In the genomic region with DNA sequence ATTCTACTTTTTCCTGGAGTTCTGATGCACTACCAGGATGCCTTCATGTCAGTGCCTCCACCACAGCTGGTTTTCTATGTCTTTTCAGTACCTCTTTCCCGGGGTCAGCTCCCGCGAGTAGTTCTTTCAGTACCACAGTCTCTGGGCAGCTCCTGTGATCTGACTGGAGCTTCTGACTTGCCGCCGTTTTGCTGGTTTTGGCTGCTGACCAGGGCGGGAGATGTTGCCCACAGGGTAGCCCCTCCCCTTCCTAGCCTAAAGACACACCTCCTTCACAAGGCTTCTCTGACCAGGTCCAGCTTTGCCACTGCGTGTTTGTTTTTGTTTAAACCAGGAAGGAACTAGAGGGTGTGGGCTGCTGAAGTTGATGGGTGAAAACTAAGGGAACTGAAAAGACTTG, we compare ENCODE assay signal across 8 mouse cellular contexts. TPM values are rescaled to one million over a fixed set of nuclear protein-coding genes. Genes with fewer than 3 reads are reported as not detected.
DNase-seq lines count a peak whose midpoint lies in the region; ATAC-seq and TF ChIP-seq lines count a peak whose summit lies in the region.

A gene (minus strand): TSS at position 175 of the 400 bp plus-strand sequence.

- TF ChIP-seq CTCF in gastrocnemius, adult 2 months (IDR thresholded peaks at IDR 0.05): no peak

- H3K36me3 ChIP-seq in forebrain, embryonic 15.5 days: no peaks in the 10 kb centered on the region
- H3K36me3 ChIP-seq in limb, embryonic 10.5 days: no peaks in the 10 kb centered on the region

- peak; percentile 17; the same call in 1 of the 2 replicates for ATAC-seq in forebrain, embryonic 15.5 days (replicated peaks)

- H3K4me2 ChIP-seq in forebrain, embryonic 15.5 days (replicated peaks): no peak within 1 kb of the TSS

- no peaks in the 10 kb centered on the region for H3K4me1 ChIP-seq in forebrain, embryonic 15.5 days
- H3K4me1 ChIP-seq in limb, embryonic 10.5 days: no peaks in the 10 kb centered on the region

- H3K27me3 ChIP-seq in forebrain, embryonic 15.5 days: no peaks in the 10 kb centered on the region
- no peaks in the 10 kb centered on the region for H3K27me3 ChIP-seq in limb, embryonic 10.5 days (ENCODE audit: low read depth, poor library complexity, severe bottlenecking)

- H3K27ac ChIP-seq in gastrocnemius, adult 2 months: no peak within 1 kb of the TSS
- H3K27ac ChIP-seq in forebrain, embryonic 15.5 days (replicated peaks): no peak within 1 kb of the TSS
- no peak within 1 kb of the TSS for H3K27ac ChIP-seq in limb, embryonic 10.5 days

- H3K4me3 ChIP-seq in gastrocnemius, adult 2 months: no peak within 1 kb of the TSS
- 0 out of 2 replicates have a peak within 1 kb of the TSS, but pooled peaks have one; percentile 3 for H3K4me3 ChIP-seq in forebrain, embryonic 15.5 days
- no peak within 1 kb of the TSS for H3K4me3 ChIP-seq in limb, embryonic 10.5 days

- no peaks in the 10 kb centered on the region for H3K9me3 ChIP-seq in forebrain, embryonic 15.5 days
- H3K9me3 ChIP-seq in limb, embryonic 10.5 days (replicated peaks): no peaks in the 10 kb centered on the region

- no peak within 1 kb of the TSS for H3K9ac ChIP-seq in forebrain, embryonic 15.5 days (replicated peaks)

- DNase-seq in gastrocnemius, adult 2 months: peak; percentile 22
- no peak for DNase-seq in gastrocnemius, adult 8-10 months (ENCODE audit: low spot score in 2 of 2)
- DNase-seq in WW6 (ENCODE audit: low read depth, low spot score): peak; percentile 28
- peak; percentile 70 for DNase-seq in limb, embryonic 10.5 days (ENCODE audit: low spot score)
- peak; percentile 68 for DNase-seq in neural tube, embryonic 10.5 days (ENCODE audit: extremely low spot score, low spot score)
- DNase-seq in left cerebral cortex, adult 9 months (ENCODE audit: low spot score in 2 of 2): no peak
- no peak for DNase-seq in urinary bladder, postnatal 25 days (ENCODE audit: low spot score)

- intact Hi-C loops in gastrocnemius, adult 2 months (cut with DNase I): no loop called here

- 0% methylated on average over 7 of the region's 7 CpGs for WGBS in forebrain, embryonic 15.5 days
- WGBS in limb, embryonic 10.5 days: under 1% methylated on average over 7 of the region's 7 CpGs

RNA-seq across cellular contexts. Expression of the gene that starts here (rescaled TPM):
- not detected for total RNA-seq in gastrocnemius, adult 2 months (2021)
- not detected for total RNA-seq in gastrocnemius, adult 8-10 months (2022)
- 4.3 and 5.2 TPM in 2 replicates for polyA plus RNA-seq in forebrain, embryonic 15.5 days (2015; fragmentation: Nextera tagmentation; extraction: Ambion mirVana)
- polyA plus RNA-seq in limb, embryonic 10.5 days (2016; fragmentation: Nextera tagmentation; extraction: Ambion mirVana): 0.05 and 0.11 TPM in 2 replicates

Comparison
In these comparisons a context has a peak if more than half of its experiments do, and no peak if none do; other contexts are left out.
1. Peak in DNase-seq in gastrocnemius, adult 2 months; RNA of the gene not detected or under 1 TPM.
2. Peak in DNase-seq in limb, embryonic 10.5 days; RNA of the gene not detected or under 1 TPM.
3. DNase-seq: peak in WW6 (single experiment) and neural tube, embryonic 10.5 days (single experiment); none in gastrocnemius, adult 8-10 months (0 of 2), left cerebral cortex, adult 9 months (0 of 2) and urinary bladder, postnatal 25 days (single experiment).